Mouse (Mus musculus) c-Kit-positive CD71-positive TER-119-positive erythroid progenitor cells, embryonic 14.5 days (primary cell): ENCODE measurements around the gene Itpkb.

Experiments
- DNase-seq: peaks from one replicate; pipeline ENCODE4 v3.0.0-alpha.2; 2013; ENCODE audit warnings: low spot score

The Itpkb gene

DNA sequence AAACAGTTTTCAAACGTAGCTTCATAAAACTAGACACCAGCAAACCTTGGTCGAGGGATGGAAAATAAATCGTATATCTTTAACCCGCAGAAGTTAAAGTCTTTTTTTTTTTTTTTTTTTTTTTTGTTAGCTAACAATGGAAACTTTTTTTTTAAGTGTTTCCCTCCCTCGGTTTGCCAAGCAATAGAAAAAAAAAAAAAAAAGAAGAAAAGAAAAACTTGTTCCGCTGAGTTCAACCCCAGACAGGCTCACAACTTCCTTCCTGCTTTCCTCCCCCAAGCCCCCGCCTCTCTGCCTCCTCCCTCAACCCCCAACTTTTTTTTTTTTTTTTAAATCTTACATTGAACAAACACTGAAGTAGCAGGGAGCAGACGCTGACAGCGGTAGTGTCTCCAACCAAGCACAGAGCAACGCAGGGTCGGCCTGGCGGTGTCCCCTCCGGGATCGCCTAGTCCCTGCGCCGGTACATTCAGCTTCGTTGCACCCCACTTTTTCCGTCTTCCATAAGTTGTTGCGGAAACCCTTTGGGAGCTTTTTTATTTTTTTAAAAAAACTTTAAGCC lies at the start of gene Itpkb:
Itpkb (plus strand) TSS at position 341 of the 562 bp plus-strand sequence.
- no peak for DNase-seq

DNA sequence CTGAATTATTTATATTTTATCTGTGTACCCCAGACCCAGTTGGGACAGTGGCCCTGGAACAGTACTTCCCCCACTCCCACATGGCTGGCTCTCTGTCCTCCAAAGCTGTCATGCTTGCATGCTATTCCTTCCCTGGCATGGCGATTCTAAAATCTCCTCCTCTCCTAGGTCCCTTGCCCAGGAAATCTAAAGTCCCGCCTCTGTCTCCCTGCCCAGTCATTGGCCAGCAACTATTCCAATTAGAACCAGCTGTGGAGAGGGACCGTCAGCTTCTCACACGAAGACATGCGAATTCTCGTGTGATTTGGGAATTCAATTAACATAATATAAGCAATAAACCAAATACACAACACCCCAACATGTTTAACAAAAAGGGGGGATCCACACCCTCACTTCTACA lies 47.7 kb upstream of the Itpkb start:
- DNase-seq: no peak

DNA sequence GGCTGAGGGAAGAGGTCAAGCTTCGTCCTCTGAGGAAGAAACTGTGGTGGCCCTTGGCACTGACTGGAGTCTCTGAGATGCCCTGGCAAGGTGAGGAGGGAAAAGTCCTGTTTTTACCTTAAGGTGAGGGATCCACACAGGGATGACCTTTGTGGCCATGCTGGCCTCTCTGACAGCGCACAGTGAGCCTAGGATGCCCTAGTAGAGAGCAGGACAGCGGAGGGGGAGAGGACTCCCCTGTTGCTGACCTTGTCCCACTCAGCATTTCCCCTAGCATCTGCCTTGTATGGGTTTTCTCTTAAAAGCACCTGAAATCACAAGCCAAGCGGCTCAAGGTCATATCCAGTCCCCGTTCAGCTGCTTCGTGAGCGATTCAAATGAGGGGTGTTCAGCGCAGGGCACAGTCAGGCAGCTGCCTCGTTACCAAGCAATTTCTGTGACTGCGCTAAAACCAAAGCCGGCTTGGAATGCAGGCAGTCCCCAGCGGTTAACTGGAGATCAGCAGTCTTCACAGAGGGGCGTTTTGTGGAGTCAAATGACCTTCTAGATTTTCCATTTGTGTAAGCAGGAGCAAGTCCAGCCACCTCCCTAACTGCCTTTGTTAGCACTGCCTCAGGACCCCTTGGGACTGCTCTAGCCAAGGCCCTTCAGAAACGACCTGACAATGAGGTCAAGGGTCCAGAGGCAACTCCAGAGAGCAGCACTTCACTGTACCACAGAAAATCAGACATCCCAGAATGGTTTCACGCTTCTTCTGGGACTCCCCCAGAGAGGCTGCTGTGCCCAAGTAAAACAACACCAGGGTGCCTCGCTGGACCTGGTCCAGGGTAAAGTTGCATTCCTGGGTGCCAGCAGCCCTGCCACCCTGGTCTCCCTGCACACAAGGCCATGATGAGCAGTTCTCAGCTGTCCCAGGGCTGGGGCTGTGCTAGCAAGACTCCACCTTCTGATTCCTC lies 46.2 kb upstream of the Itpkb start:
- no peak for DNase-seq

DNA sequence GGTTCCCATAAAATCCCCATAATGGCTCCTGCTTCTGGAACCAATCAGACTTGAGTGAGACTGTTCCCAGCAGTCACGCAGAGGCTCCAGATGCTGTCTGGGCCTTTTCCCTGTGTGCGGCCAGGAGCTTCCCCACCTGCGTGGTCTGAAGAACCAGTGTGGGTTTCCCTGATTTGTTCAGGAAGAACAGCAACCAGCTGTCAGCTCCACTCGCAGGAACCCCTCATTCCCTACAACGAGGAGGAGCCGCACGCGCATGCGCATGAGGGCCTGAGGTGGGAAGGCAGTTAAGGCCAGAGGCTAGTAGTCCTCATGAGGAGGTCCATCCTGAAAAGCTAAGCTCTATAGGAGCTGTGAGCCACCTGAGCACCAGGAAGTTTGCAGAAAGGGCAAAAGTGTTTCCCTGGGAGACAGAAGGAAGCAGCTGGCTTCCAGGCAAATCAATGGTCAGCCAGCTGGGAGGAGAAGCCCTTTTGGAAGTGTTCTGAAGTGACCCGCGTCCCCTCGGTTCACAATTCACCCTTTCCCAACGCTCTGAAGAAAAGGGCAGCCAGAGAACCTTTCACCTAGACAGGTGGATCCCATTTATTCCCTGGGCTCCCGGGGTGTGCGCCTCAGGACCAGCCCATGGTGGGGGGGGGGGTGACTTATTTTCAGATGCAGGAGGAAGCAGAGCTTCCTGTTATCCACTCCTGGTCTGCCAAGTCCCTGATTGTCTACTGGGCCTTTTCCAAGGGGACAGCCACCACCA lies 44.0 kb upstream of the Itpkb start:
- DNase-seq: no peak

DNA sequence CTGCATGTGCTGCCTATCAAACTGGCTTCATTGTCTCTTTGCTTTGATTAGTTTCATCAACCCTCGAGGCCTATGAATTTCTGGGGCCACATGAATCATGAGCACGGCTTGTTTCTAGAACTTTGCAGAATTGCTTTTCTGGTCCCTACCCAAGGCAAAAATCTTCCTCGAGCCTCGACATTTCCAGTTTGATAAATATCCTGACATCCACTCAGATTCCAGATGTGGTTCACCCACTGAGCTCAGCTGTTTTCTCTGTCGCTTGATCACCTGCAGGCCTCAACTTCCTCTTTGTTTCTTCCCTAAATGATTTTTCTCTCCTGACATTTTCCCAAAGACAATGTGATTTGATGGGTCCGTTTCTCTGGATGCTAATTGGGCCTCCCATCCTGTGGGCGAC lies 42.1 kb upstream of the Itpkb start:
- DNase-seq: no peak

DNA sequence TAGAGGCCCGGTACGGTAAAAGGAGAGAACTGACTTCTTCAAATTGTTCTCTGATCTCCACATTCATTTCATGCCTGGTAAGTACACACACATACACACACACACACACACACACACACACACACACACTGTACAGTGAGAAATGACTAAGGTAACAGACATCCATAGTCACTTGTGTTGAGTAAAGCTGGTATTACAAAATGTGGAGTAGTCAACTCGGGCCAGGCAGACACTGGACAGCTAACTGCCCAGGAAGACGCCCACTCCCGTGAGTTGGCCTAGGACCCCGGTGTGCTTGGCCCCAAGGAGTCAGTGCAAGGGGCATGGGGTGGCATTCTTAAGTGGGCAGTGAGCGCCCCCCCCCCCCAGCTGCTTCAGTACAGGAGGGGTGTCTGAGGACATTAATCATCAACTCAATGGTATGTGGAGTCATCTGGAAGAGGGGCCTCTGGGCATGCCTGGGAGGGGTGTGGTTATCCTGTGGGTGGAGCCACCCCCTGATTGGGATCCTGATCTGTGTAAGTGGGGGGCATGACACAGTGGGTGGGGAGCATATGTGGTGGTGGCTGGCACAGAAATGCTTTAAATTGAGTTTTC lies 41.3 kb upstream of the Itpkb start:
- DNase-seq: no peak

DNA sequence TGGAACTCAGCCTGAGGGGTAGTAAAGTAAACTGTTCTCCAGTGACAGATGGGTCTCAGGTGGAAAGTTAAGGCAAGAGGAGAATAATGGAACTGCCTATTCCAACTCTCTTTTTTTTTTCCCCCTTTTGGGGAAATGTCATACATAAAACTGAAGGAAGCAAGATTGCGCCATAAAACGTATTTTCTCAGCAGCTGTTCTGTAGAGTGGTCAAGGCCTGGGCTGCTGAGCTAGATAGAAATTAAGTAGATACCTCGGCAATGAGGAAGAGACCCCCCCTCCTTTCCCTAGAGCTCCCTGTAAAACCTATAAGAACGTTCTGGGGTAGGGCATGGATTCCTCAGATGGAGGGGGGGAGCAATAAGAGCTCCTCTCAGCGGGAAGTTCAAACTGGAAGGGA lies 40.5 kb upstream of the Itpkb start:
- DNase-seq: no peak

DNA sequence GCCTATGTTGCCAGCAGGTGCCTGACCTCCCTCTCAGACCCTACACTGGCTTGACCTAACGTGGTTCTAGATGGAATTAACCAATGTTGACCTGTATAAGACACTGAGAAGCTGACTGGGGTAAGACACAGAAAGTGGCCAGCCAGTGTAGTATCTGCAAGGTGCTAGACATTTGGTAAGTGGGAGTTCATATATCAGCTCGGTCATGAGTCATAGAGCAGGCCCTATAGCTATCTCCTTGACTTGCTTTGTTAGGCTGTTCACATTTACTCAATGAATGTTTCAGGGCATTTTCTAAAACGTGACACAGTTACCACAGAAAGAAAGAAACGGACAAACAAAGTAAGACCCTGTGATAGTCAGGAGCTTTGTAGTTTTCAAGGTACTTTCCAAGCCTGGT lies 39.9 kb upstream of the Itpkb start:
- no peak for DNase-seq

DNA sequence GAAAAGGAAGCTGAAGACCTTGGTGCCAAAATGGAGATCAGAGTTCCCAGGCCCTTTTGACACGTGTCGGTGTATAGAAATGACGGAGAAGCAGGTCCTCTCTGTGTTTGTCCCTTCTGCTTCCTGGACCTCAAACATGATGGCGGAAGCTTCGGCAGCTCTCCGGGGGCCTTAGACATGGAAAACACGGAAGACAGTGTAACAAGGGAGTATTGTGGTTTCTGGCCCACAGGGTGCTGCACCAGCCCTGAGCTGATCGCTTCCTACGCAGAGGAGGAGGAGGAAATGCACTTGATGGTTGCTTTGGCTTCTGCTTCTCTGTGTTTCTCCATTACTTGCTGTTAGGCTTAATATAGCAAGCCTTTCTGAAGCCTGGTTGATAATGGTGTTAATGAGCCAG lies 34.2 kb upstream of the Itpkb start:
- DNase-seq: no peak

DNA sequence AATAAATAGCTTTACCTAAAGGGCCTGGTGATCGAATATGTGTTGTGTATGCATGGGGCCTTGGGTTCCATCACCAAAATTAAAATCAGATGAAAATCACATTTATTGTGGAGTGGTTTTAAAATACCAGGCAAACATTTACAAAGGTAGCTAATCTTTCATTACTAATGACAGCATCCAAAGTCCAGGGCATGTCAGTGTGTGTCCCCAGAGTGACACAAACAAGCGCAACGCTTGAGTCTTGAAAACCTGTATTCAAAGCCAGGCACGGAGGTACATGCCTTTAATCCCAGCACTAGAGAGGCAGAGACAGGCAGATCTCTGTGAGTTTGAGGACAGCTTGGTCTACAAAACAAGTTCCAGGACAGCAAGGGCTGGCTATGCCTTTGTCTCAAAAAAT lies 30.6 kb upstream of the Itpkb start:
- DNase-seq: no peak

DNA sequence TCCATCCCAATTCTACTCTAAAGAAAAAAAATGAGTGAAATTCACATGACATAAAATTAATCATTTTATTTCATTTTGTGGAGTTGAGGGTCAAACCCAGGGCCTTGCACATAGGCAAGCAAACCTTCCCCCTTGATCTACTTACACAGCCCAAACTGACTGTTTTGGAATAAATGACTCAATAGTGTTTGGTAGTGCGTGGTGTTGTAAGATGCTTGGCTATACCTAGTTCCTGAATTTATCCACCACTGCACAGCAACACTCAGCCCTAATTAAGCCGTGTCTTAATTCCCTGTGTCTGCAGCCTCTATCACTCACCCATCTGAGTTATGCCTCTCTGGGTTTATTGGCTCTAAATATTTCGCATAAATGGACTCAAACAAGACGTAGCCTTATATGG lies 30.0 kb upstream of the Itpkb start:
- no peak for DNase-seq

DNA sequence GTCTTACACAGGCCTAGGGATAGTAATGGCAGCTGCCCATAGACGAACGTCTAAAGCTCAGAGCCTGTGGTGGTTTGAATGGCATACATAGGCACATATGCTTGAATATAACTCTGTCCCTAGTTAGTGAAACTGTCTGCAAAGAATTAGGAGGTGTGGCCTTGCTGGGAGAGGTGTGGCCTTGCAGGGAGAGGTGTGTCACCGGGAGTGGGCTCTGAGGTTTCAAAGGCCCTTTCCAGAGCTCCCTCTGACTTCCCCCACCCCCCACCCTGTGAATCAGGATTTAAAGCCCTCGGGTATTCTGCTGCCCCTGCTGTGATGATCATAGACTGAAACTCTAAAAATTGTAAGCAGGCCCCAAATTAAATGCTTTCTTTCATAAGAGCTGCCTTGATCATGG lies 29.3 kb upstream of the Itpkb start:
- no peak for DNase-seq

DNA sequence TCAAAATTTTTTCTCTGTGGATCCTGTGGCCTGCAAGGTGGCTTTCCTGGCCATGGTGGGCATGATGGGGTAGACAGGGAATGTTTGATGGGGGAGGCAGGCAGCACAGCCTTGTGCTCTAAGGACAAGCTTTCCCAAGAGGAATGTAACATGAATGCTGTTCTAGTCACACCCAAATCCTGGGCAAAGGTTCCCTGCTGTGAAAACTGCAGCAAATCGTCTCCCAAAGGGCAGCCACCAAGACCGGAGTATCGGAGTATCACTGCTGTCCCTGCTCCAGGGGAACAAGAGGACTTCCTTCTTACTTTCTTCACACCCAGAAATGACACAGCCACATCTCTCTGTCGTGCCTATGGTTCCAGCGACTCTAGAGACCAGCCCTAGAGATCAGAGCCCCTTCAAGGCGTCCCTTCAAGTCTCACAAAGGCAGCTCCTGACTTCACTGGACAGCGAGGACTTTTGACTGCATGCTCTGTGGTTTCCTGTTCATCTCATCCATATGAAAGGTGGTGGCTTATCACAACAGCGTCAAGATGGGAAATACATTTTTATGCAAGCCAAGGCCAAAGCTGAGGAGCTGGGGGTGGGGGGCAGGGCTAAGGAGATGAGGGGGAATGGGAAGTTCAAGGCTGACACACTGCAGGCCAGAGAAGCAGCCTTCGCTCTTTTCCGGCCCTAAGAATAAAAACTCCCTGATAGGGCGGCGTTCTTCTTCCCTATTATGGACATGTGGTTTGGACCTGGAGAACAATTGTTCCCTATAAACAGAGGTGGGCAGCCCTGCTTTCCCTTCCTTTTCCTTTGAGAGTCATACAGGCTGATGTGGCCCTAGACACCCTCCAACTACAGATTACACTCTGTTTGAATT lies 27.8 kb upstream of the Itpkb start:
- no peak for DNase-seq

DNA sequence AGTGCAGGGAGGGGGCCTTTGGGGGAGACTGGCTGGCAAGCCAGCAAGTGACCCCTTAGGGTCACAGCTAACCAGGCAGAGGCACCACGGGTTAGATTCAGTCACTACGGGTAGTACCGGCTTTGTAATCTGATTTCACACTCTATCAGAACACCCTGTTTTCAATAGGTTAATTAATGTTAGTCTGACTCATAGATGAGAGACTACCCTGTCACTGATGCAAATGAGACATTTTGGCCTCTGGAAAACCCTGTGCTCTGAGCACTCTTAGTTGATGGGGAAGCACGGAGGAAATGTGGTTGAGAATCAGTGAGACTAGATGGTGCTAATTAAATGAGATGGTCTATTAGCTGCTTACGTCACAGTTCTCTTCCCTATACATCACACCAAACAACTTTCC lies 26.7 kb upstream of the Itpkb start:
- DNase-seq: no peak

DNA sequence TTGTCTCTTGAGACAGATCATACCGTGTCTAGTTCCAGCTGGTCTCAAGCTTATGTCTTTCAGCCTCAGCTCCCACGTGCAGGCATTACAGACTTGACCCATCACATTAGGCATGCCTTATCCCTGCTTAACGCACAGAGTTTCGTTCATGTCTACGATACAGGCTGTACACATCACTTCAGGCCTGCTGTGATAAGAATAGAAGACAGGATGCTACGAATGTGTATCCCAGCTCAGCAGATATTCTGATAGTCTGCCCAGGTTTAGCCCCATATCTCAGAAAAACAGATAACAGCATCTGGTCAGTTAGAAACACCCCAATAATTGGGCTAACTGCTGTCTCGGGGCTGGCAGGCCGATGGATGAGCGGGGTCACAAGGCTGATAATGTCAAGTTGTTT lies 23.4 kb upstream of the Itpkb start:
- no peak for DNase-seq

DNA sequence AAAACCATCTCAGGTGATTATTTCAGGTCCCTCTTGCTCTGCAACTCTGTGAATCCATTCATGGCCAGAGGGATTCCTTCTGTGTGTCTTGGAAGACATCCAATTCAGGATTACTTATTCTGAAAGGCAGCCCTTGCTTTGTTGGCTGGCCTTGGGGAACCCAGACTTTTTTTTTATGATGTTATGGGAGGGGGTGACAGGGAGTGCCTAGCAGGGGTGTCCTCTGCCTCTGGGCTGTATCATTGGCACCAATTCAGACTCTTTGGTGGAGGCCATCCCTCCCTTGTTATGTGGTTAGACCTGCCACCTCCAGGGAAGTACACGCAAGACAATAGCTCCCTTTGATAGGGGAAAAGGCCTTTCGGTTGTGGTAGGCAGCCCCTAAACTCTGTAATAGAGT lies 22.6 kb upstream of the Itpkb start:
- no peak for DNase-seq

DNA sequence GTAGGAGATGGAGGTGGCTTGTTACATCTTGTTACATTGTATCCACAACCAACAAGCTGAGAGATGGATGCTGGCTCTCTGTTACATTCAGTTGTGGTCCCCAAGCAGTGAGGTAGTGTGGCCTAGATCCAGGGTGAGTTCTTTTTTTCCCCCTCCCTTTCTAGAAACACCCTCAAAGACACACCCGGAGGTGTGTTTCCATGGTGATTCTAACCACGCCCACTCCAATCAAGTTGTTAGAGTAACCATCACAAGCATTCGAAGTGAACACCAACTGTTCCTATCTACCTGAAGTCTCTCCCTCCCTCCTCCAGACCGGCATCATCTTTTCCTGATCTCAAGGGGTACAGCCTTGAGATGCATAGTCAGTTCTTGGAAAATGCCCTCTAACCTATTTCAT lies 21.4 kb upstream of the Itpkb start:
- no peak for DNase-seq

DNA sequence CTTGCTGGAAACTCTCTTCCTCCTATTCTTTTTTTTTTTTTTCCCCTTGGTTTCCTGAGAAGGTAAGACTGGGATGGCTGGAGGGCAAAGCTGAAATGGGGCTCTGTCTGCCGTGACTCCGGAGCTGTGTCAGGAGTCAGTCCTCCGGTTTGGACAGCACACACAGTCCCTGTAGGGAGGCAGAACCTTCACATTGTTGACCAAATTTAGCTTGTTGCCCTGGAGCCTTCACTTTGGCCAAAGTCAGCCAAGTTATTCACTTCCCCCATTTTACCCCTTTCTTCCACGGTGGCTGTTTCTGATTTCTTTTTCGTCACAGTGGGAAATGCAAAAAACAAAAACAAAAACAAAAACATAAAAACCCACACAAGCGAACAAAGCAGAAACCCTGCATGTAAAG lies 18.0 kb upstream of the Itpkb start:
- DNase-seq: no peak

DNA sequence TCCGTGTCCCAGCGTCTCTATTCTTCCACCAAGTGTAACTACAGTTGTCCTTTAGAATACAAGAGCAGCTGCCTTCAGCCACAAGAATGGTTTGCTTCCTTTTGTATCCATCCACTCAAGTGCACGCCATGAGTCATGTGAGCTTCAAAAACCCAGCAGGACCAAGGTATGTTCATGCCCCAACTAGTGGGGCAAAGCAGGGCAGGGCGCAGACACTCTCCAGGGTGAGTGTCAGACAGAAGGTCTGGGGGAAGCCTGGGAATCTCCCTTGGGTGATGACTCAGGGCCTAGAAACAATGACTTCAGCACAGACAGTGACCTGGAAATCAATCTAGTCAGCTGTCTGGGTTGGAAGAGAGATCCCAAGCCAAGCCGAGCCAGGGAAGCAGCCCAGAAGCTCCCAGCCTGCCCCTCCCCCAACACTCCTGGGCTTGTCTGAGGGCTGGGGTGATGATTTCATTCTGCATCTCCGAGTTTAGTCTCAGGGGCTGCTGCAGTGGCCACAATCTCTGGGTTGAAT lies 17.4 kb upstream of the Itpkb start:
- DNase-seq: no peak

DNA sequence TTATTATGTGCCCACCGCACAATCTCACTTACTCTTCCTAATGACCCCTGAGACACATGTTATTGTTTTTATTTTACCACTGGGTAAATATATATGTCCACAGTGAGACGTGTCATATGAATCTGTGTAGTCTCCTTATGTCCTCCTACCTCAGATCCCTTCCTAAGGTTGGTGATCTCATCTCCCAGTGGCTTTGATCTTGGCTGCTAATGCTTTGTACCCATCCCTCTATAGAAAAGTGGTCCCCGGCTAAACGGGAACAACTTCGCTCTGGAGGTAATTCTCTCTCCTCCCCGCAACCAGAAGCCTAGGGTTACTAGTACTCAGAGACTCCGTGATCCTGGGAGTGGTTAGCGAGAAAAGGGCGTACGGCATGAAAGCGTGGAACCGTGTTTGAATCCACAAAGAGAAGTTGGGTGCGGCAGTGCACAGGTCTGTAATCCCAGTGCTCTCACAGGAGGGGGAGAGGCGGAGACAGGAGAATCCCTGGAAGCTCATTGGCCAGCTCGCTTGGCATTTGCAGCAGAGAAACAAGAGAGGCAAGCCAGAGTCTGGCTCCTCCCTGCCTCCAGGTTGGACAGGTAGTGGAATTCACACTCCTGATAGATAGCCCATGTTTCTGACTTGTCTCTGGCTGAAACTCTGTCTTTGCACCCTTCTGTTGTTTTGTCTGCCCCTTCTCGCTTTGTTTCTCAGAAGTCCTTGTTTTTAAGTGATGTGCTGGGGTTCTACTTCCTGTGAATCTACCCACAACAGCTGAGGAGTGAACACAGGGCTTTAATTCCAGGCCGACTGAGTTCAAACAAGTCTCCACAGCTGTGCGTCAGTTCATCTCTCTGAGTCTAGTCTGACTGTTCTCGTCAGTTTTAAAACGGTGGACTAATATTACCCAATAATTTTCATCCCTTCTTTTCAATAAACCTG lies 16.5 kb upstream of the Itpkb start:
- no peak for DNase-seq
